Mouse (Mus musculus) layer of hippocampus, adult 9-11 months (tissue): ENCODE results near the gene Slitrk3.
A peak's percentile ranks its signal among the peaks of the same experiment; 100 is the strongest.
"Not testable (repeated sequence)": the region's sequence is repeated elsewhere in the genome, so short reads cannot be mapped to it uniquely, and the experiment has no call there.

Experiments
- DNase-seq: peaks from one replicate; pipeline ENCODE4 v3.0.0; 2022

Slitrk3 gene

DNA sequence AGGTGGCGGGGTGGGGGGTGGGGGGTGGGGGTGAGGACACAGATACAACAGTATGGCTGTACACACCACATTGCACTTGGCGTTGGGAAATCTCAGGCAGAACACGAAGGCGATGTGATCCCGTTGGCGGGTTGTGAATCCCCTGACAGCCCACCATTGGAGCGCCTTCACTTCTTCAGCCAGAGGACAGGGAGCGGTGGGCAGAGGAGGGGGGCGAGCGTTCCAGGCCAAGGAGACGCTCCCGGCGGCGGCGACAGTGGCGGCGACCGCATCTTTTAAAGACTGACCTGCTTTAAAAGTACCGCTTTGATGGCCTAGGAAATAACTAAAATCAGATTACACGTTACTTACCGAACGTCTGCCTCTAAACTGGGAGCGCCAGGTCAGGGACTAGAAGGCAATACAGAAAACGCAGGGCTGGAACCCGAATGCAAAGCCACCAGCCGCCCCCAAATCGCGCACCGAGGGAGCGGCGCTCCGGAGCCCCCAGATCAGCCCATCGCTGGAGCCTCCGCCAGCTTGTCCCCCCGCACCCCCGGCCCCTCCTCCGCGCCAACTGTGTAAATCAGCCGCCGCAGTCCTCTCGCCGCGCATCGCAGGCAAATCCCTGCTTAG is at the start of gene Slitrk3:
Slitrk3 (minus strand) TSS at position 607 of the 615 bp plus-strand sequence.
- DNase-seq: peak; percentile 69

DNA sequence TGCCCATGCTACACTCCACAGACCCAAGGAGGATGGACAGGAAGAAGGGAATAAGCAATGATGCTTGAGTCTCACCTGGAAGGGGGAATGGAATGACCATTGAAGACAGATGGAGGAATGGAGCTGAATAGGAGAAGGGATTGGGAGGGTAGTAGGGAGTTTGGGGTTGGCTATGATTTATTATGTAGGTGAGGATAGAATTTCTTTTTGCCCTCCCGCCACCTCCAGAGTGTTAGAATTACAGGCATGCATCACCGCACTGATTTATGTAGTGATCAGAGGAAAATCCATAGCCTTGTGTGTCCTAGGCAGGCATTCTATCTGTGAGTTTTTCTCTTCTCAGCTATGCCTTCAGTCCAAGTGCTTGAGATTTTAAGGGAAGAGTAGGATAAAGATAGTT is 36.8 kb upstream of the Slitrk3 start:
- not testable (repeated sequence) for DNase-seq

DNA sequence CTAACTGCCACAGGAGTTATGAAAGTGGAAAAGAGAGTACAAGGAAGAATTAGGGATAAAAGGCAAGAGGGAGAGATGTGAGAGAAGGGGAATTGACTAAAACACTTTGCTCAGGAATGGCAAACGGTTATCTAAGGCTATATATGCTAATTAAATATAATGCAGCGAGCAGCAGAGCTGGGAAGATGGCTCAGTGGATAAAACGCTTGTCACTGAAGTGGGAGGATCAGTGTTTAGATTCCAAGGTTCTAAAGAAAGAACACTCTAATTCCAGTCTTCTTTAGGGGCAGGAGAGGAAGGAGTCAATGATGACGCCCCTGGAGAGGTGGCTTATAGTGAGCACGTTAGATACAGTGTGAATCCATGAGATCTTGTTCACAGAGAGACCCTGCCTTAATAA is 27.0 kb upstream of the Slitrk3 start:
- DNase-seq: no peak

DNA sequence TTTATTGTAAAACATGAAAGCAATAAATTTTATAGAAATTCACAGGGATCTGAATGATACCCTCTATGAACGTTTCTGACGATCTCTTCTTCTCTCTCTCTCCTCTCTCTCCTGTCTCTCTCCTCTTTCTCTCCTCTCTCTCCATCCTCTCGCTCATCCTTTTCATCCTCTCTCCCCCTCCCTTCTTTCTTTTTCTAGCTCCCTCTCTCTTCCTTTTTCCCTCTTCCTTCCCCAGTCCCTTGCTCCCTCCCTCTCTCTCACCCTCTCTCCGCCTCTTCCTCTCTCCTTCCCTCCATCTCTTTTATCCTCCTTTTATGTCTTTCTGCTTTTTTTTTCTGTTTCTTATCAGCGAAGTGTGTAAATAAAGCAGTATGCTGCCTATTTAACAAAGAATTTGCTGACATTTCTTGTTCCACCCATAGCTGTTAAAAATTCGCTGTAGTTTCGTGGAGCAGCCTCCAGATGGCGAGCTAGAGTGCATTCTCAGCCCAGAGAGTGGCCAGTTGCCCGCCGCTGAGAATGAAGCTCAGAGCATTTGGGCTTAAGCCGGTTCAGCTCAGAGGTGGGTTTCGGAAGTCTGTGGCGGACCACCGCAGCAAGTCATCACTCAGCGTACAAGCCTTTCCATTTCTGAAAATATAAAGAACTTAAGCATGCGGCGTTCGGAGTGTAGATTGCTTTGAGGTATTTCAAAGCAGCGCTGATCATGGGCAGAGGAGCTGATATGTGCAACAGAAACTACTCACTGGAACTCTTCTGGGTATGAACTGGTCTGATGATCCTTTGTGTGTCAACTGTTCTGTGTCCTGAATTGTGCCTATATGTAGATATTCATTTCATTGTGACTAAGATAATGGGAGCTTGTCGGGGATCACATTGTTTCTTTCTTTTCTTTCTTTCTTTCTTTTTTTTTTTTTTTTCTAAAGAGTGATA is 8.5 kb upstream of the Slitrk3 start:
- DNase-seq: peak; percentile 66

DNA sequence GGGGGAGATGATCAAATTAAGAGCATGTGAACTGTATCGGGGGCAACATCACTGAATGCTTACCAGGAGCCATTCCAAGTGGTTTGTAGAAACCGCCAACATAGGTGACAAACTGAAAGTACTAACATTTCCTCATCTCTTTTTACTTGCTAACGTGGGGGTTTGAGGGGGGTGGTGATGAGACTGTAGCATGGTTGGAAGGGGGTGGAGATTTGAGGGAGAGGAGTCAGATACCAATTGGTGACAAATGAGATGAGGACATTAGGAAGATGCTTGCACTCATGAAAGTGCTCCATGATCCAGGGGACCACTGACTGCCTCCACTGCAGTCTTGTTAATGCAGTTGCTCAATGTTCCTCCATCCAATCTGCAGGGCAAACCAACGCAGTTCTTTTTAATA is 587 bp upstream of the Slitrk3 start:
- DNase-seq: peak; percentile 27

DNA sequence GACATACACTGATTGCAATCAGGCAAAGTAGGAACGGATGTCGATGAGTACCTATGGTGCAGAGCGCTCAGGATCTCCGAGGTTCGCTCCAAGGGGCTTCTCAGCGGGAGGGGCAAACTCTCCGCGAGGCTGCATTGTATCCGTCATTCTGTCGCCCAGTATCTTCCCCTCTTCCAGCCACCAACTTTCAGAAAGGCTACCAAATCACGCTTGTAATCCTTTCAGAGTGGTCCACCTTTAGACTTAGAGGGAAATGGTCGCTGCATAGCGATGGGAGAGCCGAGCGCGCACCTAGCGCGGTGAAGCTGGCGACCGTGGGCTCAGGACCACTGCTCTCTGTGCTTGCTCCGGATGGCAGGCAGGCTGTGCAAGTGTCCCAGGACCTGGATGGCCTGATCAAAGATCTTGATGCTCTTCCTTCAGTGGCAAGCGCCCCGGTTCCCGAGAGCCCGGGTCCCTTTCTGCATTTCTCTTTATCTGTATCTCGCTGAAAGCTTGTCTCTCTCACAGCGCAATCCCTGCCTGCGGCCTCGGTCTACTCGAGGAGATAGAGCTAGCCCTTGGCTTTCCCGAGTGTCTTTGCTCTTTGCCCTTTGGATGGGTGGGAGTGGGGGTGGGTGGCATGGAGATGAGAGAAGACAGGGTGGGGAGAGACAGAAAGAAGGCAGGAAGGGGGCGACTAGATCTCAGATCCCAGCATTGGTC is 959 bp downstream of the Slitrk3 start:
- DNase-seq: peak; percentile 14

DNA sequence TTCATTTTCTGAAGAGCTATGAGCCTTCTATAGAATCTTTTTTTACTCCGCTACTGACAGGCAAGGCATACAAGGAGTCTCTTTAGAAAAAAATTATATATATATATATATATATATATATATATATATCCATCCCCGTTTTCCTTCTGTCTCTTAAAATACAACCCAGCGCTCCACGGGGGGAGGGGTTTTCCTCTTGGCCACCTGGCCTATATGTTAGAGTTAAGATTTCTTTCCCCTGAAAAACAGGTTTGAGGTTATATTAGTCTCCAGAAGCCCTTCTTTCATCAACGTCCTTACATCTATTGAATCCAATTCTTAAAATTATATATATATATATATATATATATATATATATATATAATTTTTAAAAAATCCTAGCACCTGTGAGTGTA is 1.6 kb downstream of the Slitrk3 start:
- DNase-seq: no peak

DNA sequence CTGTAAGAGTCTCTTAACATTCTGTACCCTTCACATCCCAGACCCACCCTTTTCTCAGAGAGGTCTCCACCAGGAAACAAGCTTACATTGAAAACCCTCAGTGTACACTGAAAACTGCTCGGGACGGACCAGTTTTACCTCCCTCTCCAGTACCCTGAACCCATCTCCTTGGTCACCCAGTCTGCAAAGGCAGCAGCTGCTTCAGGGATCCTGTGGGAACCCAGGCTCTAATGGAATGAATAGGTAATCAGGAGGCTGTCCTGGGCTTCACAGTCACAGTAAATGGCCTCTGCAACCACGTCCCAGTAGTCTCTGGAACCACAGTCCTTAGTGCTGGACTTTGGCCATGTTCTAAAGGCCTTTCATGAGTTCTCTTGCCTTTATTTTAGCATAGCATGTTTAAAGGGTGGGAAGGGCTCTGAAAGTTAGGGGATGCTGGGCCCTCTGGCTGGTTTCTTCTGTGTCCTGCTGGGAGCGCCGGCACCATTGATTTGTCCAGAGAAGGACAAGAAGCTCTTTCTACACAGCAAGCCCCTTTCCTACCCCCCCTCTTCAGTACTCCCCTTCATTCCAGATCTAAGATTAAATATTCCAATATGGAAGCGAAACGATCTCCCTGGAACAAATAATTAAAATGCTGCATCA is 2.1 kb downstream of the Slitrk3 start:
- DNase-seq: peak; percentile 15

DNA sequence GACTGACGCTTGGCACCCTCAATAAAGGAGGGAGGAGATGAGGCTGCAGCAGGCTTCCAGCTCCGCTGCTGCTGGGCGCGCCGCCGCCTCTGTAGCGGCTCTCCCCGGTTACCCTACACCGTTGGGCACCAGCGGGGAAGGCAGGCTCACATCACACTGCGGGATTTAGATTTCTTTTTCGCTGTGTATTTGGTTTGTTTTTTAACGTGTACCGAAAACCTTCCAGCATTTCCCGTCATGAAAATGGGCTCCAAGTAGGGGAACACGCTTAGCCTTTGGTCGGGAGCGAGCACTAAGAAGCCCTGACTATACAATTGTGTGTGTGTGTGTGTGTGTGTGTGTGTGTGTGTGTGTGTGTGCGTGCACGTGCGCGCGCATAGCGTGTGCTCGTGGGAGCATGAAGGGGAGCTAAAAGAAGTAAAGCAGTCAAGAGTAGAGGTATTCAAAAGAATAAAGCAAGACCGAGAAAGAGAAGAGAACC is 4.1 kb downstream of the Slitrk3 start:
- peak; percentile 33 for DNase-seq

DNA sequence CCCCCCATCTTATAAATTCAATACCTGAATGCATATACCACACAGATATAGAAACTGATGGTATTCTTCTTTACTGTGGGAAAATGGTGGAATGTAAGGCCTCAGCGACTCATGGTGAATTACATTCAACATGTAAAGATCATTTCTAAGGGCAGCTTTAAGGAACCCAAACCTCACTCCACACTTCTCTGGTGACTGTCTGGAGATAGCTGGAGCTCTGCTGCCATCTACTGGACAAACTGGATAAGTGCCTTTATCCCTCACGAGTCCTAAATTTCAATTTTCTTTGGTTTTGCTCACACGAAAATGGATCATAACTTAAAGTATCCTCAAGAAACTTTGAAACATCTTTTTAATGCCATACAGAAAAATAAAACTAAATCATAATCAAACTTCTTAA is 11.4 kb downstream of the Slitrk3 start:
- peak; percentile 34 for DNase-seq

DNA sequence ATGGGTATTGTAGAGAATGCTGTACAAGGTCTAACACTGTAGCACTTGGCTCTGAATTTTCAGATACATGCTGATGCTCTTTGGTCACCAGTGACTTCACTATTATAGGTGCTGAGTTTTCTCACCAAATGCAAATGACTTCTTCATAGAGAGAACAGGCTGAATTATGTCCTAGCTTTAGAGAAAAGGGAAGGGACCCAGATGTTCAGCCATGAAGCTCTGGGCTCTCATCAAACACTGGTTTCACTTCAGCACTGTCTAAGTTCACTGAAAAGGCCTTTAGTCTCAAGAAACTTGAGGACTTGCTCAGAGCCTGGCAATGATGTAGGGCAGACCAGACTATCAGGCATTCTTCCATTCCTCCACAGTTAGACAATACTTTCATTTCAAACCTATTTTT is 15.3 kb downstream of the Slitrk3 start:
- DNase-seq: no peak

DNA sequence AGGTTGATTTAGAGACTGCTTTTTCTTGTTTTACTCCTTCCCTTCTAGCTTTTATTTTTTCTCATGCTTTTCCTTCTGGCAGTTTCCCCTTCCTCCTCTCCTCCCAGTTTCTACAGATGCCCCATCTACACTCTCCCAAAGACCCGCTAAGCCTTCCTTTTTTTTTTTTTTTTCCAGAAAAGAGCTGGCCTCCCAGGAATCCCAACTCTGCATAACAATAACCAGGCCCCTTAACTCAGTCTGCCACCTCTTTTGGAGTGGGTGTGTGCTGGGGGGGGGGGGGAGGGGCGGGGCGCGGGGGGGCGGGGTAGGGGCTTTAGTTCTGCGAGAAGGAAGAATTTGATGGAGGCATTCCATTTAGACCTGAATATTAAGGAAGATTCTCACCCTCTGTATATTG is 51.6 kb downstream of the Slitrk3 start:
- DNase-seq: no peak

DNA sequence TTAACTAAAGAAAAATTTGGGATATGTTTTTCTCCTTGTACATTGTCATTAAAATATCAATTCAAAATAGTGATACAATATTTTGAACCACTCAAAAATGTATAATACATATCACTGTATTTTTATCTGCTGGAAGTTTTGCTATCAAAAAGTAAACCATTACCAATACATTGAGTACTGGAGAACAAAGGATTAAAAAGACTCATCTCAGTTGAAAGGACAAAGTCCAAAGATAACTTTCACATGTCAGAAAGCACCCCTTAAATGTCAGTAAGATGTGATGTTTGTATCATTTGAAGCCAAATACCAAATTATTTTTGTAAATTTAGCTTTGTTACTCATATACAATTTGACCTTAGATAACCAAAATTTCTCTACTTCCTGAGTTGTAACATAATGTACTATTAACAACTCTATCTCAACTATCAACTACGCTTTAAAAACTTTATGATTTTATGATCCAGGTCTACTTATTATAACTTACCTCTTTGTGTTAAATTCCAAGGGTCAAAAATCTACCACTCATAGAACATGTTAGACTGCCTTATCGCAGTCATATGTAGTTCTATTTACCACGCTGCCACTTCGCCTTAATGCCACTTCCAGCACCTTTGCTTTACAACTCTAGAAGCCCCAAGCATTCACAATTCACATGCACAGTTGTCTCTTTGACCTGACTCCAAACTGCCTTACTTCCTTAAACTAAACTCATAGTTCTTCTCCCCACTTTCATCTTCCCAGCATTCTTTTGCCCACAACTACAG is 54.5 kb downstream of the Slitrk3 start:
- no peak for DNase-seq

DNA sequence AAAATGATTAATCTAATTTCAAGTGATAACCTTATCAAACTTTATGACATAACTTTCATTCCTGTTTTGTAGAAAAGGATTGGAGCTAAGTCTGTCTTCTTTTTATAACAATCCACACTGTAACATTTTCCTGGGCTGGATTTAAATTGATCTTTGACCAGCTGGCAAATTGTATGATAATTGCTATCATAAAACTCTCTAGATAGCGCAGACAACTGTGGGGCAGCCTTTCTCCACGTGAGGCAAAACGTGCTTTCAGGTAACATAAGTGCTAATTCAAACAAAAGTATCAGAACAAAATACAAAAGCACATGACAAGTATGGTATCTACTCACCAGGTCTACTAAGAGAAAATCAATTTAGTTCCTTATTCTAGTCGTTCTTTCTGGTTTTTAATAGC is 60.1 kb downstream of the Slitrk3 start:
- no peak for DNase-seq
